Mouse (Mus musculus) splenic B cell, adult 2 months (primary cell): ENCODE data around the gene Klhdc7a.
A peak's percentile ranks its signal among the peaks of the same experiment; 100 is the strongest.

Source experiments
- DNase-seq: peaks from one replicate; pipeline ENCODE4 v3.0.0-alpha.2; 2011; ENCODE audit warnings: low read depth, low spot score
- H3K27me3 ChIP-seq: 2 replicates; pipeline ENCODE4 v1.6.1; 2012; ENCODE audit warnings: mild to moderate bottlenecking, low read length, moderate library complexity, mixed read lengths; ENCODE audit not compliant: control insufficient read depth, poor library complexity, insufficient read depth, severe bottlenecking
- H3K36me3 ChIP-seq: 2 replicates; pipeline ENCODE4 v1.6.1; 2012; ENCODE audit warnings: mild to moderate bottlenecking, low read length, moderate library complexity, mixed read lengths; ENCODE audit not compliant: control insufficient read depth, poor library complexity, insufficient read depth, severe bottlenecking

Gene Klhdc7a

GRCm38 (mm10) chr4:139967922-139968321 is at the start of gene Klhdc7a:
Gene Klhdc7a, minus strand, starts transcription at chr4:139968026.
- no peaks in the 10 kb centered on the region for H3K27me3 ChIP-seq
- no peaks in the 10 kb centered on the region for H3K36me3 ChIP-seq
- DNase-seq = no peak

- Histone ChIP-seq H3K36me3 (no peaks in the 10 kb centered on the region), H3K27me3 (no peaks in the 10 kb centered on the region; the same call in 1 of the 2 replicates)
- DNase-seq = no peak
These were observed 48.1 kb upstream of the Klhdc7a start for GRCm38 (mm10) chr4:140015916-140016315.

GRCm38 (mm10) chr4:140010728-140011470 is 43.1 kb upstream of the Klhdc7a start:
- H3K27me3 ChIP-seq = no peaks in the 10 kb centered on the region
- no peaks in the 10 kb centered on the region for H3K36me3 ChIP-seq
- no peak for DNase-seq

GRCm38 (mm10) chr4:140004932-140005331 is 37.1 kb upstream of the Klhdc7a start:
- Histone ChIP-seq H3K36me3 (no peaks in the 10 kb centered on the region), H3K27me3 (no peaks in the 10 kb centered on the region; the same call in 1 of the 2 replicates)
- DNase-seq = no peak

GRCm38 (mm10) chr4:140004170-140004569 is 36.3 kb upstream of the Klhdc7a start:
- H3K27me3 ChIP-seq = no peaks in the 10 kb centered on the region; the same call in 1 of the 2 replicates
- peak; percentile 37 for DNase-seq
- no peaks in the 10 kb centered on the region for H3K36me3 ChIP-seq

- DNase-seq = no peak
- no peaks in the 10 kb centered on the region for H3K36me3 ChIP-seq
- H3K27me3 ChIP-seq = no peaks in the 10 kb centered on the region; the same call in 1 of the 2 replicates
These were observed 34.2 kb upstream of the Klhdc7a start for GRCm38 (mm10) chr4:140002069-140002468.

- no peak for DNase-seq
- no peaks in the 10 kb centered on the region for H3K36me3 ChIP-seq
These were observed 33.1 kb upstream of the Klhdc7a start for GRCm38 (mm10) chr4:140000911-140001310.

GRCm38 (mm10) chr4:139999033-139999432 is 31.2 kb upstream of the Klhdc7a start:
- H3K36me3 ChIP-seq = no peaks in the 10 kb centered on the region
- H3K27me3 ChIP-seq = no peaks in the 10 kb centered on the region; the same call in 1 of the 2 replicates
- DNase-seq = no peak

More at GRCm38 (mm10) chr4:140000911-140001310, 33.1 kb upstream of the Klhdc7a start:
- no peaks in the 10 kb centered on the region; the same call in 1 of the 2 replicates for H3K27me3 ChIP-seq

- Histone ChIP-seq H3K27me3 (no peaks in the 10 kb centered on the region; the same call in 1 of the 2 replicates), H3K36me3 (no peaks in the 10 kb centered on the region)
- DNase-seq = no peak
These were observed 27.8 kb upstream of the Klhdc7a start for GRCm38 (mm10) chr4:139995659-139996058.

- DNase-seq = no peak
- H3K27me3 ChIP-seq = no peaks in the 10 kb centered on the region
These were observed 25.4 kb upstream of the Klhdc7a start for GRCm38 (mm10) chr4:139993111-139993755.

GRCm38 (mm10) chr4:139986913-139987312 is 19.1 kb upstream of the Klhdc7a start:
- no peak for DNase-seq
- H3K36me3 ChIP-seq = no peaks in the 10 kb centered on the region
- no peaks in the 10 kb centered on the region for H3K27me3 ChIP-seq

More at GRCm38 (mm10) chr4:139993111-139993755, 25.4 kb upstream of the Klhdc7a start:
- H3K36me3 ChIP-seq = no peaks in the 10 kb centered on the region

GRCm38 (mm10) chr4:139978716-139979115 is 10.9 kb upstream of the Klhdc7a start:
- Histone ChIP-seq H3K27me3 (no peaks in the 10 kb centered on the region), H3K36me3 (no peaks in the 10 kb centered on the region)
- DNase-seq = no peak

GRCm38 (mm10) chr4:139977308-139977781 is 9.5 kb upstream of the Klhdc7a start:
- DNase-seq = no peak
- Histone ChIP-seq H3K27me3 (no peaks in the 10 kb centered on the region), H3K36me3 (no peaks in the 10 kb centered on the region)

- no peaks in the 10 kb centered on the region for H3K36me3 ChIP-seq
- DNase-seq = no peak
- no peaks in the 10 kb centered on the region for H3K27me3 ChIP-seq
These were observed 6.7 kb upstream of the Klhdc7a start for GRCm38 (mm10) chr4:139974506-139974905.

- no peaks in the 10 kb centered on the region for H3K27me3 ChIP-seq
These were observed 343 bp downstream of the Klhdc7a start for GRCm38 (mm10) chr4:139967475-139967891.

More at GRCm38 (mm10) chr4:139967475-139967891, 343 bp downstream of the Klhdc7a start:
- no peak for DNase-seq
- H3K36me3 ChIP-seq = no peaks in the 10 kb centered on the region
